ENCODE assay signal across 8 mouse cellular contexts in genomic region chr10:94036375-94036758, GRCm38 (mm10). TPM values are rescaled to one million over a fixed set of nuclear protein-coding genes. Genes with fewer than 3 reads are reported as not detected.
A peak's percentile ranks its signal among the peaks of the same experiment; 100 is the strongest.
DNase-seq lines count a peak whose midpoint lies in the region; ATAC-seq and TF ChIP-seq lines count a peak whose summit lies in the region.

No protein-coding gene starts in this region.

- H3K9me3 ChIP-seq in heart, embryonic 14.5 days (ENCODE audit: control insufficient read depth, low read length) = no peaks in the 10 kb centered on the region
- H3K9me3 ChIP-seq in neural tube, embryonic 14.5 days (ENCODE audit: control insufficient read depth, low read length) = no peaks in the 10 kb centered on the region

- no peaks in the 10 kb centered on the region for H3K27me3 ChIP-seq in heart, embryonic 14.5 days (ENCODE audit: control insufficient read depth, insufficient read depth, low read length)
- no peaks in the 10 kb centered on the region for H3K27me3 ChIP-seq in neural tube, embryonic 14.5 days (ENCODE audit: control insufficient read depth, insufficient read depth, low read length)

- TF ChIP-seq CTCF in cortical plate, adult 2 months (IDR thresholded peaks at IDR 0.05; ENCODE audit: extremely low read depth, insufficient read depth, low read length) = no peak

- no peak for DNase-seq in heart, postnatal 36 days
- no peak for DNase-seq in cerebellum, adult 9-11 months
- DNase-seq in thymus, postnatal 36 days = no peak

- H3K4me3 ChIP-seq in heart, embryonic 14.5 days (ENCODE audit: control insufficient read depth in 1 of 2, insufficient read depth in 1 of 2, low read depth in 1 of 2, low read length in 2 of 2) = peak overlapping the region; percentile 76 to 97
- H3K4me3 ChIP-seq in cortical plate, adult 2 months (ENCODE audit: insufficient read depth, low read length) = peak overlapping the region; percentile 73
- H3K4me3 ChIP-seq in neural tube, embryonic 14.5 days (ENCODE audit: low read depth, low read length) = peak overlapping the region; percentile 86

- no peak for TF ChIP-seq POLR2A in cortical plate, adult 2 months (IDR thresholded peaks at IDR 0.05; ENCODE audit: extremely low read depth, insufficient read depth, low read length)

- no peak for ATAC-seq in heart, embryonic 14.5 days (ENCODE audit: insufficient number of reproducible peaks, insufficient read depth, low FRiP score, low read depth)
- peak; percentile 2 for ATAC-seq in CD4-positive, CD25-positive, alpha-beta regulatory T cell, adult 4 months
- peak; percentile 4 for ATAC-seq in inflammation-experienced regulatory T-cells, adult 6 months
- peak; percentile 58 for ATAC-seq in neural tube, embryonic 14.5 days (ENCODE audit: low read depth)

- peaks cover 0 to 16% of the 10 kb centered on the region in 2 experiments; a peak in 3 of 4 replicates for H3K4me1 ChIP-seq in heart, embryonic 14.5 days (ENCODE audit: control insufficient read depth in 2 of 2, insufficient read depth in 2 of 2, low read length in 2 of 2)
- peaks cover 1% of the 10 kb centered on the region; the same call in 1 of the 2 replicates for H3K4me1 ChIP-seq in cortical plate, adult 2 months (ENCODE audit: control insufficient read depth, insufficient read depth, low read length)
- H3K4me1 ChIP-seq in neural tube, embryonic 14.5 days (ENCODE audit: control insufficient read depth, insufficient read depth, low read length) = peaks cover 13% of the 10 kb centered on the region

- no peaks in the 10 kb centered on the region for H3K36me3 ChIP-seq in heart, embryonic 14.5 days (ENCODE audit: control insufficient read depth, insufficient read depth, low read length)
- no peaks in the 10 kb centered on the region for H3K36me3 ChIP-seq in neural tube, embryonic 14.5 days (ENCODE audit: control insufficient read depth, insufficient read depth, low read length)

- H3K9ac ChIP-seq in heart, embryonic 14.5 days (ENCODE audit: low read length) = peak overlapping the region; percentile 87
- H3K9ac ChIP-seq in neural tube, embryonic 14.5 days (replicated peaks; ENCODE audit: low read depth, low read length) = peak overlapping the region; percentile 52

- WGBS in heart, embryonic 14.5 days = under 1% methylated on average over 32 of the region's 32 CpGs
- 0% methylated on average over 31 of the region's 32 CpGs for WGBS in neural tube, embryonic 14.5 days

- intact Hi-C loops in heart, postnatal 36 days (cut with DNase I) = loop anchor here (1.0 to 5.0 kb wide), 3 partner anchors 111 to 161 kb away; partner anchors contain the start of gene Ndufa12

- peak overlapping the region; percentile 80 for H3K4me2 ChIP-seq in heart, embryonic 14.5 days (ENCODE audit: low read length)
- H3K4me2 ChIP-seq in neural tube, embryonic 14.5 days (ENCODE audit: low read depth, low read length) = peak overlapping the region; percentile 65

- H3K27ac ChIP-seq in heart, embryonic 14.5 days (replicated peaks in 1 of 2; ENCODE audit: control insufficient read depth in 1 of 2, insufficient read depth in 1 of 2, low read depth in 2 of 2, low read length in 2 of 2) = peak overlapping the region in 1 of 2 experiments; percentile 76; a peak in 2 of 4 replicates
- peak overlapping the region; percentile 31 for H3K27ac ChIP-seq in cortical plate, adult 2 months (ENCODE audit: insufficient read depth, low read length)
- peak overlapping the region; percentile 65; the same call in 1 of the 2 replicates for H3K27ac ChIP-seq in neural tube, embryonic 14.5 days (ENCODE audit: low read depth, low read length)

RNA-seq across cellular contexts. Expression of gene Fgd6, which starts 0.6 kb away (rescaled TPM):
- polyA plus RNA-seq in heart, embryonic 14.5 days (2014; fragmentation: Nextera tagmentation; extraction: Ambion mirVana) = 2.7 and 3.9 TPM in 2 replicates
- 1 to 10 TPM; 5.6 to 6.2 TPM for total RNA-seq in heart, postnatal 36 days (2021)
- polyA plus RNA-seq in CD4-positive, CD25-positive, alpha-beta regulatory T cell, adult 4 months (2017; shearing (Covaris generic)) = 1 to 10 TPM; 1.7 TPM
- polyA plus RNA-seq in cortical plate, adult 2 months (2012; rRNA removed) = 5.7 and 5.8 TPM in 2 replicates
- polyA plus RNA-seq in inflammation-experienced regulatory T-cells, adult 6 months (2017; shearing (Covaris generic)) = 1 to 10 TPM in 2 of 3 experiments, under 1 TPM in 1; 0.50 to 1.6 (median 1.5) TPM
- polyA plus RNA-seq in neural tube, embryonic 14.5 days (2014; fragmentation: Nextera tagmentation; extraction: Ambion mirVana) = 2.4 and 3.4 TPM in 2 replicates

RNA-seq across cellular contexts. Expression of gene Vezt, which starts 0.8 kb away (rescaled TPM):
- polyA plus RNA-seq in heart, embryonic 14.5 days (2014; fragmentation: Nextera tagmentation; extraction: Ambion mirVana) = 22.5 and 25.7 TPM in 2 replicates
- total RNA-seq in heart, postnatal 36 days (2021) = 10 to 100 TPM; 42.8 to 43.2 TPM
- polyA plus RNA-seq in CD4-positive, CD25-positive, alpha-beta regulatory T cell, adult 4 months (2017; shearing (Covaris generic)) = 10 to 100 TPM; 10.5 to 19.7 TPM
- 38.9 TPM in 2 replicates for polyA plus RNA-seq in cortical plate, adult 2 months (2012; rRNA removed)
- polyA plus RNA-seq in inflammation-experienced regulatory T-cells, adult 6 months (2017; shearing (Covaris generic)) = 10 to 100 TPM; 10.3 to 13.7 (median 10.3) TPM
- 60.5 and 62.3 TPM in 2 replicates for polyA plus RNA-seq in neural tube, embryonic 14.5 days (2014; fragmentation: Nextera tagmentation; extraction: Ambion mirVana)
